Mouse (Mus musculus): ENCODE results near the gene Cacna1d. TPM values are rescaled to one million over a fixed set of nuclear protein-coding genes. Genes with fewer than 3 reads are reported as not detected.

The Cacna1d gene
- total and polyA plus RNA-seq, 2 experiments from 2014 or later = 6.1 to 27.6 TPM

DNA sequence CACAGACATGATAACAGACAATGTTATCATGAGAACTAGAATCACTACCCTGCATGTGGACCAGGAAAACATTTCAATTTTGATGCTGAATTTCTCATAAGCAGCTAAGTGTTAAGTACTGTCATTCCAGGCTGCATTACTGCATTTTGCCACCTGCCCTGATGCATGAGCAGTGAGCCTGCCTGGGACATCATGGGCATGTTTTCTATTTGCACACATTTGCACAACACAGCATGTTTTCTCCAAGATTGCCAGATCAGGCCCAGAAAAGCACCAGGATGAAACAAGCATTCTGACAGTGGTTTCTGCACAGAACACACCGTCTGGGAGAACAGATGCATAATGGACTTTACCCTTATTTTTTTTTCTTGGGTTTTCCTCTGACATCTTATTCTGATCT lies 294.3 kb downstream of the Cacna1d start:
- no peak for TF ChIP-seq CTCF (IDR thresholded peaks at IDR 0.05; ENCODE audit: low read depth)
- no peak for DNase-seq (ENCODE audit: low spot score)
- Histone ChIP-seq H3K9ac (replicated peaks; ENCODE audit: low read length) (no peak overlapping the region), H3K36me3 (ENCODE audit: insufficient read depth, low read length) (no peaks in the 10 kb centered on the region), H3K4me3 (ENCODE audit: low read length) (no peak overlapping the region), H3K9me3 (ENCODE audit: low read length) (no peaks in the 10 kb centered on the region), H3K4me2 (ENCODE audit: low read depth, low read length) (no peak overlapping the region), H3K27ac (no peak overlapping the region), H3K27me3 (ENCODE audit: insufficient read depth, low read length) (no peaks in the 10 kb centered on the region), H3K4me1 (ENCODE audit: insufficient read depth, low read length) (no peaks in the 10 kb centered on the region)
- no peak for ATAC-seq
- 50% methylated on average over 1 of the region's 1 CpGs for whole genome bisulfite sequencing

DNA sequence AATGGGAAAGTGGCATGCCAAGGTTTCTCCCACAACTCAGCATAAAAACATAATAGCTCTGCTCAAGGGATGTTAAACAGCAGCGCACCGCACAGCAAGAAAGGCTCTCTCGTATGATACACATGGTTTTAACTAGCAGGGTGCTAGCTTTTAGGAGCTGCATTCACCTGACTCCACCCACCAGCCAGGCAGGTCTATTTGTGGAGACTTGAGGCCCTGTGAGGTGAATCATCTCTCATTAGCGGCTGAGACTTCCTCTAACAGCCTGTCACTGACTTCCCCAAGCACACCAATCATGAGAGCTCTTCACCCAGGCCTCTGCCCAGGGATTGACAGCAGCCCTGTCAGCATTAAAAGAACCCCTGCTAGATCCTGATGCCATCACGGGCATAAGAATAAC lies 295.0 kb downstream of the Cacna1d start:
- no peak overlapping the region for H3K4me2 ChIP-seq (ENCODE audit: low read depth, low read length)
- DNase-seq (ENCODE audit: low spot score) (no peak), ATAC-seq (no peak)
- H3K27ac ChIP-seq = no peak overlapping the region; the same call in 1 of the 2 replicates
- TF ChIP-seq CTCF (IDR thresholded peaks at IDR 0.05; ENCODE audit: low read depth) = no peak
- no peak overlapping the region for H3K4me3 ChIP-seq (ENCODE audit: low read length)
- no peak overlapping the region for H3K9ac ChIP-seq (replicated peaks; ENCODE audit: low read length)
- 43% methylated on average over 5 of the region's 5 CpGs for WGBS
- H3K9me3 ChIP-seq (ENCODE audit: low read length) = no peaks in the 10 kb centered on the region
- no peaks in the 10 kb centered on the region for H3K27me3 ChIP-seq (ENCODE audit: insufficient read depth, low read length)
- H3K4me1 ChIP-seq (ENCODE audit: insufficient read depth, low read length) = no peaks in the 10 kb centered on the region
- no peaks in the 10 kb centered on the region for H3K36me3 ChIP-seq (ENCODE audit: insufficient read depth, low read length)

DNA sequence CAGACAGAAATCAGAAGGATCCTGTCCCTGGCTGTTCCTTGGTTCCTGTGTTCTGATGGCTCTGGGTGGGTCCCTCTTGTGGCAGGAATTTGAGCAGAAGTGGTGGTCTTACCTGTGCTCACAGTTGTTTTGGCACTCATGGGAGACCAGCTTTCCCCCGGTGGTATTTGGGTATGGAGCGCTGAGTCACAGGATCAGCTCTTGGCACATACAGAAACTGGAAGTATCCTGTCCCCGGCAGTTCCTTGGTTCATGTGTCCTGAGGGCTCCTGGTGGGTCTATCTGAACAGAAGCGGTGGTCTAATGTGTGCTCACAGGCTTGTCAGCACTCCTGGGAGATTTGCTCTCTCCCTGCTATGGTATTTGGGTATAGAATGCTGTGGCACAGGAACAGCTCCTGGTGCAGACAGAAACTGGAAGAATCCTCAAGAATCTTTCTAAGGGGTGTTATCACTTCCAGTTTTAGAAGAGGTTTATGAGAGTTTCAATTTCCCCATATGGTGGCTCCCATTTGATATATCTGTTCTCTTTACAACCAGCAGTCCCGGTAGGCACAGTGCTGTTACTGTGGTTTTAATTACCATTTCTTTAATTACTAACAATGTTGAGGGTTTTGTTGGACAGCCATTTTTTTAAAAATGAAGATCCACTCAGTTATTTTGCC lies 300.8 kb downstream of the Cacna1d start:
- H3K9ac ChIP-seq (replicated peaks; ENCODE audit: low read length) = no peak overlapping the region
- H3K9me3 ChIP-seq (ENCODE audit: low read length) = no peaks in the 10 kb centered on the region
- TF ChIP-seq CTCF (IDR thresholded peaks at IDR 0.05; ENCODE audit: low read depth) = no peak
- no peak overlapping the region for H3K27ac ChIP-seq
- no peak overlapping the region for H3K4me2 ChIP-seq (ENCODE audit: low read depth, low read length)
- DNase-seq (ENCODE audit: low spot score) (no peak), ATAC-seq (no peak)
- no peaks in the 10 kb centered on the region for H3K4me1 ChIP-seq (ENCODE audit: insufficient read depth, low read length)
- H3K36me3 ChIP-seq (ENCODE audit: insufficient read depth, low read length) = no peaks in the 10 kb centered on the region
- no peaks in the 10 kb centered on the region for H3K27me3 ChIP-seq (ENCODE audit: insufficient read depth, low read length)
- no peak overlapping the region for H3K4me3 ChIP-seq (ENCODE audit: low read length)
- WGBS = 94% methylated on average over 5 of the region's 5 CpGs

- no peak overlapping the region for H3K9ac ChIP-seq (replicated peaks; ENCODE audit: low read length)
- H3K27ac ChIP-seq = no peak overlapping the region
- H3K4me3 ChIP-seq (ENCODE audit: low read length) = no peak overlapping the region
- 92% methylated on average over 6 of the region's 6 CpGs for whole genome bisulfite sequencing
- DNase-seq (ENCODE audit: low spot score) (no peak), ATAC-seq (no peak)
- H3K27me3 ChIP-seq (ENCODE audit: insufficient read depth, low read length) = no peaks in the 10 kb centered on the region
- H3K4me1 ChIP-seq (ENCODE audit: insufficient read depth, low read length) = no peaks in the 10 kb centered on the region
- no peak overlapping the region for H3K4me2 ChIP-seq (ENCODE audit: low read depth, low read length)
- no peaks in the 10 kb centered on the region for H3K9me3 ChIP-seq (ENCODE audit: low read length)
- H3K36me3 ChIP-seq (ENCODE audit: insufficient read depth, low read length) = no peaks in the 10 kb centered on the region; the same call in 1 of the 2 replicates
- TF ChIP-seq CTCF (IDR thresholded peaks at IDR 0.05; ENCODE audit: low read depth) = no peak
Observed at GRCm38 (mm10) chr14:30185616-30186274, 305.5 kb downstream of the Cacna1d start.

DNA sequence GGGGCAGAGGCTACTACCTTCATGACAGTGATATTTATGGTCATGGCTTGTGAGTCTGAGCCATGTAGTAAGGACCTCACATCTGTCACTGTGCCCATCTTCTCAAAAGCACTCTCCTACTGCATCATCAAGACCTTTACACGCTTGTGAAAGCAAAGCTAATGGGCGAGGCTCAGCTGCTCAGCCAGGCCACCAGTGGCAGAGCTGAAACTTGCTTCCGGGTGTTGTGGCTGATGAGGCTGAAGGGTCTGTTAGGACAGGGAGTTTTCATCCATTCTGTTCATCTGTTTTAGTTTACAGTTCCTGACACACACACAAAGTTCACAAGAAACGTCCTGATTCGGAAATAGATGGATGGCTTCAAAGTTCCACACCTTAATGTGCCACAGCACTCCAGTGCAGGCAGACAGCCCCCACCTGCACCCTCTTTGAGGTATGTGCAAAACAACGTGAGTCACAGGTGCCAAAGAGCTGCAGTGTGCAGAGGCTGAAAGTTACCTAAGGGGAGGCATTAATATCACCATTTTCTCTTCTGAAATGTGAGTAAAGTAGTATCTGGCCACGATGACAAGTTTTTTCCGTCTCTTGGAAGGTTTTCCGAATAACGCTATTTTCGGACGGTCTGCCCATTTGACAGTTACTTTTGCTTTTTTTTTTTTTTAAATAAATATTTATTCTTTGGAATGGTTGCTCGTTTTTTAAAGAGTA lies 306.7 kb downstream of the Cacna1d start:
- Histone ChIP-seq H3K9ac (replicated peaks; ENCODE audit: low read length) (no peak overlapping the region), H3K27ac (no peak overlapping the region), H3K9me3 (ENCODE audit: low read length) (no peaks in the 10 kb centered on the region), H3K4me3 (ENCODE audit: low read length) (no peak overlapping the region), H3K4me2 (ENCODE audit: low read depth, low read length) (no peak overlapping the region), H3K27me3 (ENCODE audit: insufficient read depth, low read length) (no peaks in the 10 kb centered on the region), H3K36me3 (ENCODE audit: insufficient read depth, low read length) (no peaks in the 10 kb centered on the region; the same call in 1 of the 2 replicates), H3K4me1 (ENCODE audit: insufficient read depth, low read length) (no peaks in the 10 kb centered on the region)
- 93% methylated on average over 13 of the region's 13 CpGs for WGBS
- TF ChIP-seq CTCF (IDR thresholded peaks at IDR 0.05; ENCODE audit: low read depth) = no peak
- DNase-seq (ENCODE audit: low spot score) (no peak), ATAC-seq (no peak)

GRCm38 (mm10) chr14:30184013-30184412 lies 307.2 kb downstream of the Cacna1d start:
- Histone ChIP-seq H3K27me3 (ENCODE audit: insufficient read depth, low read length) (no peaks in the 10 kb centered on the region), H3K9ac (replicated peaks; ENCODE audit: low read length) (no peak overlapping the region), H3K4me3 (ENCODE audit: low read length) (no peak overlapping the region), H3K4me1 (ENCODE audit: insufficient read depth, low read length) (no peaks in the 10 kb centered on the region), H3K9me3 (ENCODE audit: low read length) (no peaks in the 10 kb centered on the region), H3K4me2 (ENCODE audit: low read depth, low read length) (no peak overlapping the region), H3K27ac (no peak overlapping the region), H3K36me3 (ENCODE audit: insufficient read depth, low read length) (no peaks in the 10 kb centered on the region; the same call in 1 of the 2 replicates)
- TF ChIP-seq CTCF (IDR thresholded peaks at IDR 0.05; ENCODE audit: low read depth) = no peak
- 84% methylated on average over 5 of the region's 5 CpGs for WGBS
- no peak for DNase-seq (ENCODE audit: low spot score)
- no peak for ATAC-seq

Data from hindbrain, postnatal 0 days (tissue).